Mouse (Mus musculus) kidney, adult 2 months (tissue): ENCODE measurements around the gene Olfr961. TPM values are rescaled to one million over a fixed set of nuclear protein-coding genes. Genes with fewer than 3 reads are reported as not detected.

Experiments used
- DNase-seq: peaks from one replicate; pipeline ENCODE4 v3.0.0; 2021
- H3K27ac ChIP-seq: fragments of 200-500 bp; 2 replicates; pipeline ENCODE4 v1.5.1; 2012; ENCODE audit warnings: low read depth, low read length, control low read depth, inconsistent platforms; ENCODE audit not compliant: insufficient read depth
- H3K27me3 ChIP-seq: fragments of 200-500 bp; replicated peaks from 2 replicates; pipeline ENCODE4 v1.6.1; 2012; ENCODE audit warnings: mild to moderate bottlenecking, moderate library complexity, low read length, inconsistent platforms; ENCODE audit not compliant: control insufficient read depth, insufficient read depth
- H3K36me3 ChIP-seq: fragments of 200-500 bp; 2 replicates; pipeline ENCODE4 v1.6.1; 2012; ENCODE audit warnings: mild to moderate bottlenecking, moderate library complexity, low read length, inconsistent platforms; ENCODE audit not compliant: control insufficient read depth, insufficient read depth
- H3K4me1 ChIP-seq: fragments of 200-500 bp; 2 replicates; pipeline ENCODE4 v1.6.1; 2011; ENCODE audit warnings: low read length; ENCODE audit not compliant: control insufficient read depth, insufficient read depth
- H3K4me3 ChIP-seq: fragments of 200-500 bp; 2 replicates; pipeline ENCODE4 v1.5.1; 2011; ENCODE audit warnings: mild to moderate bottlenecking, low read depth, low read length, control low read depth; ENCODE audit not compliant: insufficient read depth
- CTCF ChIP-seq: fragments of 200-500 bp; conservative IDR thresholded peaks from 2 replicates; pipeline ENCODE4 v1.5.1; 2011; ENCODE audit warnings: low read depth, mild to moderate bottlenecking, control low read depth, low read length, moderate library complexity, mixed read lengths; ENCODE audit not compliant: insufficient read depth, insufficient read length
- POLR2A ChIP-seq: fragments of 200-500 bp; IDR thresholded peaks from one replicate; pipeline ENCODE4 v1.6.1; 2011; ENCODE audit warnings: low read depth, low read length, control low read depth
- WGBS: fragments of 180-500 bp; shearing (Covaris S2); methylation state at CpG from one replicate; pipeline ENCODE4 v1.1.7; 2018; 5-methylcytosine and 5-hydroxymethylcytosine counted together
- polyA plus RNA-seq: library from polyadenylated mRNA; depleted of rRNA; stranded (reverse); fragments of >200 nt; gene quantifications from 2 replicates; pipeline ENCODE4 v1.2.3, GENCODE M21; 2012

The Olfr961 gene
- polyA plus RNA-seq, 1 experiment, result not detected

DNA sequence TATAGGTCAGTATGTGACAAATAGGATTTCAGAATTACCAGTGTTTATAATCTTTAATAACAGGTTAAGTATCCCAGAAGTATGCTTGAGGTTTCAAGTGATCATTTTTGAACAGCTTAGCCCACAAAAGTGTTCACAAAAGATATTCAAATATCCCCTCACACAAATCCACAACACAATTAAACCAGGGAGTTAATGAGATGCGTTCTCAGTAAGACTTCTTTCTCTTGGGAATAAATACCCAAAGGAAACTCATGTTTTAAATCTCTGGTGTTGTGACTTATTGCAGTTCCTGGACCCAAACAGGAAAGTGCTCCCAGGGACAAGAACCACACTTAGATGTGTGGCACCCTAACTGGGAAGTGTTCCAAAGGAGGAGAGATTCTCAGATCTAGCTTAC is 23.8 kb upstream of the Olfr961 start, which contains the start of gene Olfr960:
Gene Olfr960 (plus strand): TSS at position 301 of the 400 bp plus-strand sequence.
- 80% methylated on average over 1 of the region's 1 CpGs for WGBS
- DNase-seq, result no peak

GRCm38 (mm10) chr9:39623783-39624182 is 21.1 kb upstream of the Olfr961 start:
- Histone ChIP-seq H3K27me3 (no peaks in the 10 kb centered on the region), H3K4me1 (no peaks in the 10 kb centered on the region), H3K27ac (no peak overlapping the region), H3K36me3 (no peaks in the 10 kb centered on the region), H3K4me3 (no peak overlapping the region)
- WGBS, result 90% methylated on average over 3 of the region's 3 CpGs
- TF ChIP-seq CTCF (no peak), POLR2A (no peak)
- DNase-seq, result no peak

More for the DNA sequence above, 23.8 kb upstream of the Olfr961 start, which contains the start of gene Olfr960:
- no peaks in the 10 kb centered on the region for H3K4me1 ChIP-seq
- no peak within 1 kb of the TSS for H3K4me3 ChIP-seq
- no peak within 1 kb of the TSS for H3K27ac ChIP-seq
- no peaks in the 10 kb centered on the region for H3K36me3 ChIP-seq
- TF ChIP-seq POLR2A (no peak), CTCF (no peak)
- H3K27me3 ChIP-seq, result no peaks in the 10 kb centered on the region

GRCm38 (mm10) chr9:39624711-39625110 is 20.2 kb upstream of the Olfr961 start:
- no peak overlapping the region for H3K4me3 ChIP-seq
- H3K27ac ChIP-seq, result no peak overlapping the region
- no peaks in the 10 kb centered on the region for H3K27me3 ChIP-seq
- peak; percentile 2 for DNase-seq
- WGBS, result 12% methylated on average over 2 of the region's 2 CpGs
- no peaks in the 10 kb centered on the region for H3K4me1 ChIP-seq
- no peaks in the 10 kb centered on the region for H3K36me3 ChIP-seq
- TF ChIP-seq POLR2A (no peak), CTCF (no peak)

- DNase-seq, result no peak
- no peaks in the 10 kb centered on the region for H3K27me3 ChIP-seq
- no peak overlapping the region for H3K27ac ChIP-seq
- no peaks in the 10 kb centered on the region for H3K4me1 ChIP-seq
- no peaks in the 10 kb centered on the region for H3K36me3 ChIP-seq
- no peak overlapping the region for H3K4me3 ChIP-seq
- 80% methylated on average over 2 of the region's 2 CpGs for WGBS
- no peak for TF ChIP-seq POLR2A
- no peak for TF ChIP-seq CTCF
These were observed 15.8 kb upstream of the Olfr961 start for GRCm38 (mm10) chr9:39629069-39629468.

GRCm38 (mm10) chr9:39633913-39634594 is 10.8 kb upstream of the Olfr961 start:
- H3K27ac ChIP-seq, result no peak overlapping the region
- no peak for DNase-seq
- no peaks in the 10 kb centered on the region for H3K36me3 ChIP-seq
- 8% methylated on average over 4 of the region's 4 CpGs for WGBS
- H3K27me3 ChIP-seq, result no peaks in the 10 kb centered on the region
- H3K4me3 ChIP-seq, result no peak overlapping the region
- TF ChIP-seq POLR2A (no peak), CTCF (no peak)
- H3K4me1 ChIP-seq, result no peaks in the 10 kb centered on the region

DNA sequence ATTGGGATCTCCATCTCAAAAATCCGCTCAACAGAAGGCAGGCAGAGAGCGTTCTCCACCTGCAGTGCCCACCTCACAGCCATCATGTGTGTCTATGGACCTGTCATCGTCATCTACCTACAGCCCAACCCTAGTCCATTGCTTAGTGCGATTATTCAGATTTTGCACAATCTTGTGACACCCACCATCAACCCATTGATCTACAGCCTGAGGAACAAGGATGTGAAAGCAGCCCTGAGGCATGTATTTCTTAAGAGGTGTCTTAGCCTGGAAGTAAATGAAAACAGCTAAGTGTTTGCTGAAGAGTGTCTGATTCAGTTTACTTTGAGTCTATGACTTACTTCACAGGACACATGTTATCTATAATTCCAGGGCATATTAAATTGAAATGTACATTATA is 2.5 kb downstream of the Olfr961 start:
- no peaks in the 10 kb centered on the region for H3K4me1 ChIP-seq
- H3K27ac ChIP-seq, result no peak overlapping the region
- 89% methylated on average over 4 of the region's 4 CpGs for whole genome bisulfite sequencing
- no peaks in the 10 kb centered on the region for H3K36me3 ChIP-seq
- no peak overlapping the region for H3K4me3 ChIP-seq
- no peaks in the 10 kb centered on the region for H3K27me3 ChIP-seq
- TF ChIP-seq POLR2A (no peak), CTCF (no peak)
- DNase-seq, result no peak

DNA sequence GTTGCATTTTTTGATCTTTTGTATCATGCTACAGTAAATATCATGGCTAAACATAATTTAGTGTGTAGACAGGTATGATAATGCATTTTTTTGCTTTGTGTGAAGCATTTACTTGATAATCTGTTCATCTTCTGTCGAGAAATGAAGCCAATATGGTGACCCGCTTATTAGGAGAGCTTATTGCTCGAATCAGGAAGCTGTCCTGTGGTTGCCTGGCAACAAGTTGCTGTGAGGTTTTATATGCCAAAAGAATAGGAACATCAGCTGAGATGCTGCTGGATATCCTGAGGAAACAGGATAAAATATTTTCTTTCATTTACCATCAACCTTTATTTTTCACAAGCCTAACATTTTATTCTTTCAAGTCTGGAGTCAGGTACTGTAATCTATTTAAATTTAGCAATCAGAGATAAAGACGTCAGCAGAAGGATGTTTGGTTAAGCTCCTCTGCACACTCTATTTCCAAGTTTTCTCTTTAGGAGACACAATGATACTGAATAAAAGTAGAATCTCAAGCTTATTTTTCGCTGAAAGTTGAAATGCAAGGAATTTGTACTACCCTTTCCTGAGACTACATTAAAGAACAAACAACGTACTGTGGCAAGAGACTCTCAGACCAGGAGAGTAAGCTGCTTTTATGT is 10.0 kb downstream of the Olfr961 start:
- 65% methylated on average over 6 of the region's 6 CpGs for WGBS
- no peaks in the 10 kb centered on the region for H3K4me1 ChIP-seq
- H3K27me3 ChIP-seq, result no peaks in the 10 kb centered on the region
- H3K27ac ChIP-seq, result no peak overlapping the region
- no peaks in the 10 kb centered on the region for H3K36me3 ChIP-seq
- DNase-seq, result no peak
- no peak overlapping the region for H3K4me3 ChIP-seq
- TF ChIP-seq POLR2A, result no peak
- TF ChIP-seq CTCF, result no peak
